Mouse (Mus musculus): ENCODE measurements at regions not wholly inside any gene's neighbourhood (a gene's known extent, or its start where the extent isn't known, plus 50 kb on each side); places are given as distances from the start of the nearest gene placed in this dataset.

DNA sequence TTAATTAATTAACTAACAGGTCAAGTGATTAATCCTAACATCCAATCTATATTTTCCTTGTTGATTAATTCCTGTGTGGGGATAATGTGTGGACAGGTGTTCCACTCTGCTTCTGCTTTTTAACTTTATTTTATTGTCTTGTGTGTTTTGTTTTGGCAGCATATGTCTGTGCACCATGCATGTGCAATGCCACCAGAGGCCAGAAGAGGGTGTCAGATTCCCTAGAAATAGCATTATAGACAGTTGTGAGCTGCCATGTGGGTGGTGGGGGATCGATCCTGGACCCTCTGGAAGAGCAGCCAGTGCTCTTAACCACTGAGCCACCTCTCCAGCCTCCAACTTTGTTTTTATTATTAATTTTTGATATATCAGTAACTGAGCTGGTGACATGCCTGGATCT lies 65.6 kb downstream of the En1 start:
- no peak overlapping the region for H3K4me3 ChIP-seq (replicated peaks; ENCODE audit: insufficient read depth, low read depth, low read length)
- H3K27ac ChIP-seq (ENCODE audit: insufficient read depth, low read length), result no peak overlapping the region
- H3K27me3 ChIP-seq (ENCODE audit: control insufficient read depth, insufficient read depth, low read length), result no peaks in the 10 kb centered on the region
- TF ChIP-seq POLR2A (IDR thresholded peaks at IDR 0.05; ENCODE audit: borderline replicate concordance, insufficient read depth, low read length) (no peak), CTCF (IDR thresholded peaks at IDR 0.05; ENCODE audit: borderline replicate concordance, insufficient read depth, low read depth, low read length) (no peak)
- 91% methylated on average over 1 of the region's 1 CpGs for WGBS
- no peak for DNase-seq
- H3K4me1 ChIP-seq (ENCODE audit: control insufficient read depth, insufficient read depth, low read length), result no peaks in the 10 kb centered on the region

DNA sequence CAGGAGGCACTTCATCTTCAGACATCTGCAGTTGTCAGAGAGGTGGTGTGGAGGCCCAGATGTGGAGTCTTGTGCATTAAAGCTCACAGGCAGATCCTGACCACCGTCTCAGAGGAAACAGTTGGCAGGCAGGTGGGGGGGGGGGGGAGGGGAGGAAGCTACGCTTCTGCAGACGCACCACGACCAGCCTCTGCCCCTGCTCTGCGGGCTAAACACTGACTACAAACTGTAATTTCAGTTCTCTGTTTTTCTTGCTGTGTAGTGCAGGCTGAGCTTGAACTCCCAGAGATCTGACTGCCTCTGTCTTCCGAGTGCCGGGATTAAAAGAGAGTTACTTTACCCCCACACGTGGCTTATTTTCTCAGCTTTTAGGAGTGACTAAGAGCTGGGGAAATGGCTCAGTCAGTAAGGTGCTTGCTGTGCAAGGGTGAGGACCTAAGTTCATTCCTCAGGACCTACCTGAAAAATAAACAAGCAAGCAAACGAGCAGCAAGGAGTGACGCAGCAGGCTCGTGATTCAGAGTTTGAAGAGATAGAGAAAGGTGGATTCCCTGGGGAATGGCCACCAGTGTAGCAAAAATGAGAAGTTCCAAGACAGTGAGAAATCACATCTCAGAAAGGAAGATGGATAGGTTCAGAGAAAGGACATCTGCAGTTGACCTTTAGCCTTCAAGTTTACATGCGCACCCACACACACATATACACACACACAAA lies 81.5 kb downstream of the En1 start:
- DNase-seq, result no peak
- 60% methylated on average over 12 of the region's 12 CpGs for WGBS
- Histone ChIP-seq H3K4me1 (ENCODE audit: control insufficient read depth, insufficient read depth, low read length) (no peaks in the 10 kb centered on the region), H3K27ac (ENCODE audit: insufficient read depth, low read length) (no peak overlapping the region), H3K4me3 (replicated peaks; ENCODE audit: insufficient read depth, low read depth, low read length) (no peak overlapping the region), H3K27me3 (ENCODE audit: control insufficient read depth, insufficient read depth, low read length) (no peaks in the 10 kb centered on the region)
- TF ChIP-seq POLR2A (IDR thresholded peaks at IDR 0.05; ENCODE audit: borderline replicate concordance, insufficient read depth, low read length), result no peak
- no peak for TF ChIP-seq CTCF (IDR thresholded peaks at IDR 0.05; ENCODE audit: borderline replicate concordance, insufficient read depth, low read depth, low read length)

DNA sequence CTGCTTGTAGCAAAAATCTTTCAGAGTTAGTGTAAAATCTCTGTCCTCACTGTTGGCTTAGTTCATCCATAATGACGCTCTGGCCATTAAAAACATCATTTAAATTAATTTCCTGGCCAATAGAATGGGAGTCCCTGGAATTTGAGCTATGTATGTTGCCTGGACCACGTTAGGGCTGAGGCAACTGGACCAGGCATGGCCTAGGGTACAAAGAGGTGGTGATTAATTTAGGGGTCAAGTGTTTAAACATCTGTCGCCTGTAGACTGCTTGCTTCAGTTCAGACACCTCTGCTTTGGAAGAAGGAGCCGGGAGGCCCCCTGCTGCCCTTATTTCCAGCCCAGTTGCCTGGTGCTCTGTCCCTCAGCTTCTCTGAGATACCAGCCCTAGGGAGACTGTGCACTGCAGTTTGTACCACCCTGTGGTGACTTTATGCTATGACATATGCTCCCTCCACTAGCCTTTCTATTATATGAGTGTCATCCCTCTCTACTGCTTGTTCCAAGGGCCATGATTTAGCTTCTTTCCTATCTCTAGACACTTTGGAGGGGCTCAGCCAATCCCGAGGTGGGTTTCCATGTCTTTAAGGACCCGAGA lies 83.5 kb downstream of the En1 start:
- TF ChIP-seq POLR2A (IDR thresholded peaks at IDR 0.05; ENCODE audit: borderline replicate concordance, insufficient read depth, low read length) (no peak), CTCF (IDR thresholded peaks at IDR 0.05; ENCODE audit: borderline replicate concordance, insufficient read depth, low read depth, low read length) (no peak; the same call in 1 of the 2 replicates)
- H3K27ac ChIP-seq (ENCODE audit: insufficient read depth, low read length), result no peak overlapping the region
- 54% methylated on average over 6 of the region's 6 CpGs for WGBS

DNA sequence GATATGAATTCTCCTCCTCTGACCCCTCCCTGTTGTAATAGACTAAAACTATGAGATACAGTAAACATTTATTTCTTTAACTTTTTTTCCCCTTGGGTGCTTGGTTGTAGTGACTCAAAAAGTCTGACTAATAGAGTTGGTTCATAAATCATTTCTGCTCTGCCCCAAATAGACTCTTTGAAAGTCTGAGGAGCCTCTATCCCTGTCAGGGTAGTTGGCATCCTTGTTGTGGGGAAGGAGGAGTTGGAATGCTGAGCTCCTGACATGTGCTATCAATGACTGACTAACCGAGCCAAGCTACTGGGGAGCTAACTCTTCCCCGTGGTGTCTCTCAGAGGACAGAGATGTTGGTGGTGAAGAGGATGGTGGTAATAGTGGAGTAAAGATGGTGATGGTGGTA lies 89.4 kb downstream of the En1 start:
- no peak for DNase-seq
- no peak overlapping the region for H3K4me3 ChIP-seq (replicated peaks; ENCODE audit: insufficient read depth, low read depth, low read length)
- no peak overlapping the region for H3K27ac ChIP-seq (ENCODE audit: insufficient read depth, low read length)
- no peaks in the 10 kb centered on the region for H3K4me1 ChIP-seq (ENCODE audit: control insufficient read depth, insufficient read depth, low read length)
- no peak for TF ChIP-seq CTCF (IDR thresholded peaks at IDR 0.05; ENCODE audit: borderline replicate concordance, insufficient read depth, low read depth, low read length)
- 79% methylated on average over 2 of the region's 2 CpGs for WGBS
- H3K27me3 ChIP-seq (ENCODE audit: control insufficient read depth, insufficient read depth, low read length), result no peaks in the 10 kb centered on the region

More for the DNA sequence above, 83.5 kb downstream of the En1 start:
- peak in 1 of 2 experiments; percentile 7 for DNase-seq
- no peak overlapping the region for H3K4me3 ChIP-seq (replicated peaks; ENCODE audit: insufficient read depth, low read depth, low read length)
- H3K4me1 ChIP-seq (ENCODE audit: control insufficient read depth, insufficient read depth, low read length), result no peaks in the 10 kb centered on the region
- no peaks in the 10 kb centered on the region for H3K27me3 ChIP-seq (ENCODE audit: control insufficient read depth, insufficient read depth, low read length)

DNA sequence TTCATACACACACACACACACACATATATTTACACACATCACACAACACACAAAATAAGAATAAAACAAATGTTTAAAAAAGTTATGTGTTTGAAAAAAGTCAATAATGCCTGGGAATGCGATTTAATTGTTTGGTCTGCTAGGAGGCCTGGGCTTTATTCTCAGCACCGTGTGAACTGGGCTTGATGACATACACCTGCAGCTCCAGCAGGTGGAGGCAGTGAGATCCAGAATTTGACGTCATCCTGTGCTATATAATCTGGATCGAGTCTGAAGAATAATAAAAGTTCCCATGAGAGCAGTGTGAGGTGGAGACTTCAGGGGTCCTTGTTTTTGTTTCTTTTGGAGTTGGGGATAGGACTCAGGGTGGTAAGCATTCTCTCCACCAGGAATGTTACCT lies 96.0 kb downstream of the En1 start:
- Histone ChIP-seq H3K27me3 (ENCODE audit: control insufficient read depth, insufficient read depth, low read length) (no peaks in the 10 kb centered on the region), H3K4me3 (replicated peaks; ENCODE audit: insufficient read depth, low read depth, low read length) (no peak overlapping the region), H3K4me1 (ENCODE audit: control insufficient read depth, insufficient read depth, low read length) (no peaks in the 10 kb centered on the region), H3K27ac (ENCODE audit: insufficient read depth, low read length) (no peak overlapping the region)
- DNase-seq, result no peak
- no peak for TF ChIP-seq CTCF (IDR thresholded peaks at IDR 0.05; ENCODE audit: borderline replicate concordance, insufficient read depth, low read depth, low read length)
- no peak for TF ChIP-seq POLR2A (IDR thresholded peaks at IDR 0.05; ENCODE audit: borderline replicate concordance, insufficient read depth, low read length)
- 70% methylated on average over 4 of the region's 4 CpGs for WGBS

DNA sequence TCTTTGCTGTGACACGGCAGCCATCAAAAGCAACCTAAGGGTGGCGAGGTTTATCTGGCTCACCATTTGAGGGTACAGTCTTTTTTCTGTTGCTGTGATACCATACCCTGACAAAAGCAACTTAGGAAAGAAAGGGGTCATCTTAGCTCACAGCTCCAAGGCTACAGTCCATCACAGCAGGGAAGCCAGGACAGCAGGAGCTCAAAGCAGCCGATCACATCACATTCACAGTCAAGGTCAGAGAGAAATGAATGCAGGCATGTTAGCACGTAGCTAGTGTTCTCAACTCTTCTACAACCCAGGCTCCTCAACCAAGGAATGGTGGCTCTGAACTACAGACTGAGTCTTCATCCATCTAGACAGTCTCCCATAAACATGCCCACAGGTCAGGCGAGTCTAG lies 102.0 kb downstream of the En1 start:
- 49% methylated on average over 5 of the region's 5 CpGs for WGBS
- no peaks in the 10 kb centered on the region for H3K4me1 ChIP-seq (ENCODE audit: control insufficient read depth, insufficient read depth, low read length)
- no peak for DNase-seq
- no peak overlapping the region for H3K4me3 ChIP-seq (replicated peaks; ENCODE audit: insufficient read depth, low read depth, low read length)
- no peak for TF ChIP-seq CTCF (IDR thresholded peaks at IDR 0.05; ENCODE audit: borderline replicate concordance, insufficient read depth, low read depth, low read length)
- TF ChIP-seq POLR2A (IDR thresholded peaks at IDR 0.05; ENCODE audit: borderline replicate concordance, insufficient read depth, low read length), result no peak
- no peaks in the 10 kb centered on the region for H3K27me3 ChIP-seq (ENCODE audit: control insufficient read depth, insufficient read depth, low read length)
- H3K27ac ChIP-seq (ENCODE audit: insufficient read depth, low read length), result no peak overlapping the region

DNA sequence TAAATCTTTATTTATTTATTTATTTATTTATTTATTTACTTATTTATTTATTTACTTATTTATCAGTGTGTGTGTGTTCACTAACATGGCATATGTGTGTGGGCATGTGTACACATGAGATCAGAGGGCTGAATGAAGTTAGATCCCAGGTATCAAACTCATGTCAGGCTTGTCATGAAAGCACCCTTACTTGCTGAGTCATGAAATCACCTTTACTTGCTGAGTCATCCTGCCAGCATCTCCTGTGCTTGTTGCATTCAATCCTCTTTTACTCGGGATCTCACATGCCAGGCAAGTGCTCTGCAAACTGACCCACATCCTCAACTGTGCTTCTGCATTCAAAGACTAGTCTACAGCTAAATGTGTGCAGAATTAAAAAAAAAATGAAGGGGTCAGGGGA lies 103.8 kb downstream of the En1 start:
- DNase-seq, result no peak
- WGBS, result 69% methylated on average over 1 of the region's 1 CpGs
- H3K4me1 ChIP-seq (ENCODE audit: control insufficient read depth, insufficient read depth, low read length), result no peaks in the 10 kb centered on the region
- H3K27me3 ChIP-seq (ENCODE audit: control insufficient read depth, insufficient read depth, low read length), result no peaks in the 10 kb centered on the region
- TF ChIP-seq CTCF (IDR thresholded peaks at IDR 0.05; ENCODE audit: borderline replicate concordance, insufficient read depth, low read depth, low read length) (no peak), POLR2A (IDR thresholded peaks at IDR 0.05; ENCODE audit: borderline replicate concordance, insufficient read depth, low read length) (no peak)
- no peak overlapping the region for H3K4me3 ChIP-seq (replicated peaks; ENCODE audit: insufficient read depth, low read depth, low read length)
- no peak overlapping the region for H3K27ac ChIP-seq (ENCODE audit: insufficient read depth, low read length)

DNA sequence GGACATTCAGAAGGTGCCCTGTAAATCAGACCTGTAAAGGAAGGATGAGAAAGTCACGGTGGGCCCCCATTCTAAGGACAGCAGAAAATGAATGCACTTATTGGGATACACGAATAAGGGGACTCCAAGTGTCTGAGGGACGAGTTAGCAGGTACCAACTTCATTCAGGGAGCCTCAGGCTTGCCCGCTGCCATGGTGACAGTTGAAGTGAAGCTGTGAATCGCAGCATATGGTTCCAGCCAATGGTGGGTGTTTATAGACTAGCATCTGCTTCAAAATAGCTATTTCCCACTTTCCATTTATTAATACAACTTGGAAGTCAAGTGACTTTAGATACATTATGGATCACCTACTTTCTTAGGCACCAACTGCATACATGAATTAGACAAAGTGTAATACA lies 106.3 kb downstream of the En1 start:
- no peak for DNase-seq

More for the DNA sequence above, 106.3 kb downstream of the En1 start:
- no peak for TF ChIP-seq CTCF (IDR thresholded peaks at IDR 0.05; ENCODE audit: borderline replicate concordance, insufficient read depth, low read depth, low read length)
- TF ChIP-seq POLR2A (IDR thresholded peaks at IDR 0.05; ENCODE audit: borderline replicate concordance, insufficient read depth, low read length), result no peak
- H3K27ac ChIP-seq (ENCODE audit: insufficient read depth, low read length), result no peak overlapping the region
- no peak overlapping the region for H3K4me3 ChIP-seq (replicated peaks; ENCODE audit: insufficient read depth, low read depth, low read length)
- no peaks in the 10 kb centered on the region for H3K4me1 ChIP-seq (ENCODE audit: control insufficient read depth, insufficient read depth, low read length)
- 64% methylated on average over 5 of the region's 5 CpGs for WGBS
- H3K27me3 ChIP-seq (ENCODE audit: control insufficient read depth, insufficient read depth, low read length), result no peaks in the 10 kb centered on the region

All from cerebellum, adult 2 months (tissue).